Mouse (Mus musculus) layer of hippocampus, adult 2 months (tissue): ENCODE results near the gene Adk. TPM values are rescaled to one million over a fixed set of nuclear protein-coding genes. Genes with fewer than 3 reads are reported as not detected.

Experiments
- DNase-seq, 2 experiments: peaks; one replicate each; pipeline ENCODE4 v3.0.0; 2022; ENCODE audit warnings: low spot score in 2 of 2
- H3K27ac ChIP-seq: fragments of 200-600 bp; 2 replicates; pipeline ENCODE4 v1.8.1; 2022
- H3K4me3 ChIP-seq: fragments of 200-600 bp; 2 replicates; pipeline ENCODE4 v1.8.1; 2022; ENCODE audit warnings: mild to moderate bottlenecking
- CTCF ChIP-seq: fragments of 200-600 bp; conservative IDR thresholded peaks from 2 replicates; pipeline ENCODE4 v1.8.1; 2022; ENCODE audit warnings: antibody characterized with exemption, mild to moderate bottlenecking, moderate library complexity
- total RNA-seq, 2 experiments: library from RNA; stranded (reverse); gene quantifications; 2 replicates each; pipeline ENCODE4 v1.2.3; 2021

Gene Adk
- total RNA-seq, 2 experiments from 2014 or later, result 62.5 to 72.3 TPM

- no peak for DNase-seq
- Histone ChIP-seq H3K27ac (no peak overlapping the region; the same call in 1 of the 2 replicates), H3K4me3 (peak overlapping the region; percentile 95)
- no peak for TF ChIP-seq CTCF
Observed at GRCm38 (mm10) chr14:21074398-21075320, 22.3 kb downstream of the Adk start.

- Histone ChIP-seq H3K4me3 (peak overlapping the region; percentile 95), H3K27ac (peak overlapping the region; percentile 94)
- peak; percentile 81 to 86 for DNase-seq
- TF ChIP-seq CTCF, result 0 out of 2 replicates have a peak, but pooled peaks have one; percentile 9
Observed at GRCm38 (mm10) chr14:21075751-21076500, 23.6 kb downstream of the Adk start.

GRCm38 (mm10) chr14:21076501-21077194 is 24.3 kb downstream of the Adk start:
- H3K27ac ChIP-seq, result peak overlapping the region; percentile 94
- no peak for DNase-seq
- no peak for TF ChIP-seq CTCF
- H3K4me3 ChIP-seq, result peak overlapping the region; percentile 95

GRCm38 (mm10) chr14:21077939-21078338 is 25.6 kb downstream of the Adk start:
- Histone ChIP-seq H3K4me3 (no peak overlapping the region), H3K27ac (no peak overlapping the region)
- DNase-seq, result no peak
- no peak for TF ChIP-seq CTCF

GRCm38 (mm10) chr14:21078511-21078910 is 26.1 kb downstream of the Adk start:
- H3K4me3 ChIP-seq, result no peak overlapping the region
- H3K27ac ChIP-seq, result no peak overlapping the region
- no peak for TF ChIP-seq CTCF
- DNase-seq, result no peak

- TF ChIP-seq CTCF, result no peak
- no peak overlapping the region for H3K4me3 ChIP-seq
Observed at GRCm38 (mm10) chr14:21082823-21083222, 30.4 kb downstream of the Adk start.

GRCm38 (mm10) chr14:21085666-21086065 is 33.3 kb downstream of the Adk start:
- Histone ChIP-seq H3K27ac (no peak overlapping the region), H3K4me3 (no peak overlapping the region)
- DNase-seq, result no peak
- TF ChIP-seq CTCF, result no peak

More at GRCm38 (mm10) chr14:21082823-21083222, 30.4 kb downstream of the Adk start:
- no peak overlapping the region for H3K27ac ChIP-seq
- DNase-seq, result no peak

GRCm38 (mm10) chr14:21086106-21086505 is 33.7 kb downstream of the Adk start:
- Histone ChIP-seq H3K27ac (0 out of 2 replicates have a peak overlapping the region, but pooled peaks have one; percentile 52), H3K4me3 (no peak overlapping the region)
- DNase-seq, result no peak
- no peak for TF ChIP-seq CTCF

GRCm38 (mm10) chr14:21086827-21087351 is 34.5 kb downstream of the Adk start:
- Histone ChIP-seq H3K4me3 (no peak overlapping the region), H3K27ac (peak overlapping the region; percentile 52; the same call in 1 of the 2 replicates)
- no peak for DNase-seq
- TF ChIP-seq CTCF, result no peak

- no peak for DNase-seq
- no peak for TF ChIP-seq CTCF
- no peak overlapping the region for H3K4me3 ChIP-seq
- H3K27ac ChIP-seq, result peak overlapping the region; percentile 52; the same call in 1 of the 2 replicates
Observed at GRCm38 (mm10) chr14:21087390-21088060, 35.2 kb downstream of the Adk start.

- no peak for TF ChIP-seq CTCF
- Histone ChIP-seq H3K4me3 (no peak overlapping the region), H3K27ac (no peak overlapping the region)
- DNase-seq, result no peak
Observed at GRCm38 (mm10) chr14:21088731-21089130, 36.4 kb downstream of the Adk start.

- Histone ChIP-seq H3K4me3 (no peak overlapping the region), H3K27ac (no peak overlapping the region)
- DNase-seq, result no peak
- no peak for TF ChIP-seq CTCF
Observed at GRCm38 (mm10) chr14:21090400-21090799, 38.0 kb downstream of the Adk start.
